Mouse (Mus musculus) kidney, postnatal 4 days (tissue): ENCODE measurements around the gene Ubl3.

Experiments
- DNase-seq, 2 experiments: peaks; one replicate each; pipeline ENCODE4 v3.0.0; 2021; ENCODE audit warnings: mixed read lengths in 2 of 2

Ubl3 gene

DNA sequence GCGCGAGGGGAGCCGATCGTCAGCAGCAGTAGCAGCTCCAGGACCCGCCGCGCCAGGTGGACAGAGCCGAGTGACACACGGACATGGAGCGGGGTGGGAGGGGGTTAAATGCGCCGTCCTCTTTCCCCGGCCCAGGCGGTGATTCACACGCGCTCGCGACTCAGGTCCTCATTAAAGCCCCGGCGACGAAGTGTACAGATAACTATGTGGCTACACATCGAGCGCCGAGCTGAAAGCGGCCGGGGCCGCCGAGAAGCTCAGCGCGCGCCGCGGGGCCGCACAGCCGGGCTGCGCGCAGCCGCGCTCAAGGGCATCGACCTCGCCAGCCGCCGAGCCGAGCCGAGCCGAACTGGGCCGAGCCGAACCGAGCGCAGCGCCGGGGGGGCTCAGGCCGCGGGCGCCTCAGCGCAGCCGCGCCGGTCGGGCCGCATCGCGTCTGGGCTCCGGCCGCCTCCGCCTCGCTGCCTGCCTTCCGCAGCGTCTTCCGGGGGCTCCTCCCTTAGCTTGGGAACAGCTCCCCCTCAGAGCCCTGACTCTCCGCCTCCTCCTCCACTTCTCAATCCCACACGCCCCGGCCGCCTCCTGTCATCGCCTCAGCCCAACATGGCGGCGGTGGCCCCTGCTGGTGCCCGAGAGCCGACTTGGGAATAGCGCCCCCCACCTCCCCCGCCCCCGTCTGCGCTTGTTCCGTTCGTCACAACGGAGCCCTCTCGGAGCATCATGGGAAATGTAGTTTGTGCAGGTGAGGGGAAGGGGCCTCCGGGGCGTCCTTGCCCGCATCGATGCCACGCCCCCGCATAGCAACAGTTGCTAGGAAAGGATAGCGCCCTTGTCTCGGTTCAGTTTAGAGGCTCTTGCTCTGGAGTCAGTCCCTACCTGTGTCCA lies at the start of gene Ubl3:
Gene Ubl3, minus strand, starts transcription at position 603 of the 885 bp plus-strand sequence.
- peak; percentile 93 to 96 for DNase-seq

DNA sequence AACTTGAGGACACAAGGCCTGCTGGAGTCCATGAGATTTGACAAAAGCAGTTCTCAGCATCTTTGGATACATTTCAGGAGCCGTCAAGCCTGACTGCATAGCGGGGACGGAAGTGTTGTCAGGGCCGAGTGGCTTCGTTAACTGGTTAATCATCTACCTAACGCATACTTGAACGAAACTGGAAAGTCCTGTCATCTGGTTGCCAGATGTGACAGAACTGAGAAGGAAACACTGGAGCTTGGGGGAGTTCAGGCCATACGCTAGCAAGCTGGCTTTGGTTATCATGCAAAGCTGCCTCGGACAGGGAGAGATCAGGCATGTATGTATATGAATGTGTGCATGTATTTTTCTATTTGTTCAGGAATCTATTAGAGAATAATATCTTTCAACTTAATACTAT lies 45.8 kb upstream of the Ubl3 start:
- DNase-seq = peak; percentile 53 to 64

- DNase-seq = no peak
These were observed 43.6 kb upstream of the Ubl3 start for GRCm38 (mm10) chr5:148596086-148596753.

- DNase-seq = no peak
These were observed 42.8 kb upstream of the Ubl3 start for GRCm38 (mm10) chr5:148595459-148595751.

GRCm38 (mm10) chr5:148594693-148595458 lies 42.3 kb upstream of the Ubl3 start:
- DNase-seq = no peak

DNA sequence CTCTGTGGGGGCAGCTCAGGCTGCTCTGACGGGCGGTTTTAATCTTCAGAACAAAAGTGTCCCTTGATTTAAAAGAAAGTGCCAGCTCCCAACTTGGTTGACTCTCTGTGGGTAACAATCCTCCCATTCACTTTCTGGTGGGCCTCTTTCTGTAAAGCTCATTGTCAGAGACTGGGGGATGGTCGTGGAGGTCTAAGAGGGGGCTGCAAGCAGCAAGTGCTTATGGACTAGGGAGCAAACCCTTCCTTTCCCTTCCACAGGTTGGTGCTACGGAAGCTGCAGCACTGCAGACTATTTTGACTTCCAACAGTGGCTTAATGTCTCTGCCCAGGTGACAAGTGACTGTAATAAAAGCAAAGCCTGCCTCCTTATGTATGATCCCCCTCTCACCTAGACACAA lies 41.0 kb upstream of the Ubl3 start:
- DNase-seq = no peak

GRCm38 (mm10) chr5:148591448-148591862 lies 38.9 kb upstream of the Ubl3 start:
- DNase-seq = no peak

DNA sequence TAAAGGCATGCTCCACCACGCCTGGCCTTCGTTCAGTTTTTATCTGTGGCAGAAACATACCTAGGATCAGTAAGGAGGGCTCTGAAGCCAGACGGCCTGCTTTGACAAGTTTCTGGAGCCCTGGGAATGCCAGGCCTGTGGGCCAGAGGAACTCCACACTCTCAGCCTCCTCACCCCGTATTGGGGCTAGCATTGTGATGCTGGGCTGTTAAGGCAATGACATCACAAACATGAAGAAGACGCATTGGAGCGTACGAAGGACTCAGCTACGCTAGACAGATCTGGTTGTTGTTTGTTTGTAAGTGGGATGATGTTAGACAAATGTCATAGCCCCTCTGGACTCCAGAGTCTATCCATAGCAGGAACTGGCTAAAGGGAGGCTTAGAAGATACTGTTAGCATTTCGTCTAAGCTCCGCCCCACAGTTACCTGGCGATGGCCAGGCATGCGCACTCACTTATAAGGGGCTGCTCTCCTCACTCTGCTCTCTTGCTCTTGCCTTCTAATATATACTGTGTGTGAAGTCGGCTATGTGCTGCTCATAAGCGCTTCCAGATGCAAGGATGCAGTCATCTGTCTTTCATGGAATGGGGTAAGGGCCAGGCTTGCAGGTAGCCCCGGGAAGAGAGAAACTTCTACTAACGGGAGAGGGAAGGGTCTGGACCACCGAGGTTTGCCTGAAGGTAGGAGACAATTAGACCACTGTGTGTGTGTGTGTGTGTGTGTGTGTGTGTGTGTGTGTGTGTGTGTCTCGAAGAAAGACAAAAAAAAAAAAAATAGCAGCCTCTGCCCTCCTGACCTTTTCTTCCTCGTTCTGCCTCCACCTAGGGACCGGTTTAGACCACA lies 38.2 kb upstream of the Ubl3 start:
- DNase-seq = no peak

DNA sequence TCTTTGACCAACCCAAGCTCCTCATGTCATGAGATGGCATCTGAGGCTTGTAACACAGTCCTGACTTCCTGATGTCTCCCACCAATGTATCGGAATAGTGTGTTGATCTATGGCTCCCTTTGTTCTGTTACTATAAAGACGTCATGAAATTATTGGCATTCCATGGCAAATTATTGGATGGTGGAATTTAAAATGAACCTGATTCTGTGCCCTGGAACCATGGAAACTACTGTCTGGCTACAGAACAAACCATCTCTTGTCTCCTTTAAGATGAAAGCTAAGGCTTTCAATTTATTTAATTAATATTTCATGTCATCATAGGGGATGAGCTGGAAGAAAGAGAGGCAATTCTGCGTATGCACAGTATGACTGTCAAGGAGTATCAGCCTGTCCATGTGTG lies 36.4 kb upstream of the Ubl3 start:
- no peak for DNase-seq

- DNase-seq = no peak
These were observed 35.6 kb upstream of the Ubl3 start for GRCm38 (mm10) chr5:148588142-148588650.

- DNase-seq = no peak
These were observed 27.9 kb upstream of the Ubl3 start for GRCm38 (mm10) chr5:148580388-148580985.

GRCm38 (mm10) chr5:148579156-148579555 lies 26.6 kb upstream of the Ubl3 start:
- no peak for DNase-seq

- no peak for DNase-seq
These were observed 25.8 kb upstream of the Ubl3 start for GRCm38 (mm10) chr5:148578353-148578752.

DNA sequence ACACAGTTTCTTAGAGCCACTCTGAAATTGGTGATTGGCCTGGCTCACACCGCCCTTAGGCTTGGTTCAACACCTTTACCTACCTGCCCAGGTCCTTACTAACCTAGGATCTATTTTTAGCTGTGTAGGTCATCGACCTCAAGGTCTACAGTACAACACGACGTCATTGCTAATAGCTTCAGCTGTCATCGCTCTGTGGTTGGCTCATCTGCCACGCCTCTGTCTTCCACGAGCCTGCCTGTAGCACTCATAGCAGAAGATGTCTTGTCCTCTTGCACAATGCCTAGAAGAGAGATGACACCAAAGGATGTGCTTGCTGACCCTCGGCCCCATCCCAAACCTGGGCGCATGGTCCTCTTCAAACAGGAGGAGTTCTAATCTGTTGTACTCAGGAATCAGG lies 24.7 kb upstream of the Ubl3 start:
- no peak for DNase-seq

DNA sequence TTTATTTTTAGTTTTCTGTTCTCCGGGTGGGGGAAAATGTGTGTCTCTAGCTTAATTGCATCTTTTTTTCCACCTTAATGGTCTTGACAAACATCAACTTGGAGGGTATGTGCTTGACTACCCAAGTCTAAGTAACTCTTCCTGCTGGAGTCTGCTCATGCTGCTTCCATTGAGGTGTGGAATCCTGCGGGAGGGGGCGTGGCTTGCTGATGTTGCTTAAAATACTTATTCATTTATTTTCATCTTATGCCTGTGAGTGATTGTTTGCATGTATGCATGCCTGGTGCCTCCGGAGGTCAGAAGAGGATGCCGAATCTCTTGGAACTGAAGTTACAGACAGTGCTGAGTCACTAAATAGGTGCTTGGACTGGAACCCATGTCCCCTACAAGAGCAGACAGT lies 22.6 kb upstream of the Ubl3 start:
- peak; percentile 30 to 46 for DNase-seq

- no peak for DNase-seq
These were observed 20.1 kb upstream of the Ubl3 start for GRCm38 (mm10) chr5:148572676-148573075.

DNA sequence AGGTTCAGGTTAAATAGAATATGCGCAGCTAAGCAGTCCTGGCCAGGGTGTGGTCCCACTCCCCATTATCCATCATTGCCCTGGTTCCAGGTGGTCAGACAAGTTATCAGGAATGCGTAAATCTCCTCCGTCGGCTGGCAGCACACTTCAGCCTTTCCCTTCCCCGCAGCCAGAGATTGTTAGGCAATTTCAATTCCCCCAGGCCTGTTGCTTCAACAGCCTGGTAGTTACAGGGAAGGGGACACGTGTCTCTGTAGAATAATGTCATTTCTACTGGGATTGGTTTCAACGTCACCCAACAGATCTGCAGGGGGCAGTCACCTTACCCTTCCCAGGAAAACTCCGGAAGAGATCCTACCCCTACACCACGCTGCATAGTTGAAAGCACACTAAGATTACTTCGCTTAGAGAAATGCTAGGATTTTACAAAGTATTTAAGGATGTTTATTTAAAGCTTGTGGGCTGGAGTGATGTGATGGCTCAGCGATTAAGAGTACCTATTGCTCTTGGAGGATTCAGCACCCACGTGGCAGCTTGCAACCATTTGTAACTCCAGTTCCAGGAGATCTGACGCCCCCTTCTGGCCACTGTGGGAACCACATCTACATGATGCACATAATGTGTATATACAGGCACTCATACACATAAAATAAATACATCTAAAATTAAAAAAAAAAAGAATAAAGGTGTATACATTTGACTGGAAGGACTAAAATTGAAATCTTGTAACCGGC lies 18.1 kb upstream of the Ubl3 start:
- no peak for DNase-seq

- peak; percentile 59 to 70 for DNase-seq
These were observed 16.9 kb upstream of the Ubl3 start for GRCm38 (mm10) chr5:148569444-148569843.

DNA sequence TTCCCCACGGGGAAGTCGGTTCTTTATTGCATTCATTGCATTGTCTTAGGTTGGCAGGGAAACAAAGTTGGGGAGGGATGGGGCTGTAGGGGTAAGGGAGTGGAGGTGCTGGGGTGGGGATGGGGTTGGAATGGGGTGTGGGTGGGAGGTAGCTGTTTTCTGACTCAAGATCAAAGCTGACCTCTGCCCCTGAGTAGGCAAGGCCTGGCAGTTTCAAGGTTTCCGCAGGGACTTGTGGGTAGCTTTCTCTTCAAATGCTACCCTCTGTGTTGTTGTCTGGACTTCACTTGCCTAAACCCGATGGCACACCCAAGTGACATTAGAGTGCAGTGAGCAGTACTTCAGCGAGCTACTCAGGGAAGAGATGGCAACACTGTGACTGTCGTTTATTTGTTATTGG lies 13.0 kb upstream of the Ubl3 start:
- no peak for DNase-seq

- DNase-seq = no peak
These were observed 11.5 kb upstream of the Ubl3 start for GRCm38 (mm10) chr5:148564073-148564472.

- no peak for DNase-seq
These were observed 10.7 kb upstream of the Ubl3 start for GRCm38 (mm10) chr5:148563281-148563680.
